Mouse (Mus musculus) embryonic facial prominence, embryonic 15.5 days (tissue): ENCODE data around the gene Slc30a9. TPM values are rescaled to one million over a fixed set of nuclear protein-coding genes. Genes with fewer than 3 reads are reported as not detected.
A peak's percentile ranks its signal among the peaks of the same experiment; 100 is the strongest.

ENCODE experiments used
- ATAC-seq: fragments of 200-750 bp; cut with Nextera tagmentation; 2 replicates; pipeline ENCODE4 v1.8.0; 2017; ENCODE audit warnings: low read depth, moderate TSS enrichment; ENCODE audit not compliant: insufficient number of reproducible peaks, low FRiP score, low TSS enrichment
- H3K27ac ChIP-seq: fragments of 300-500 bp; sonication (generic); replicated peaks from 2 replicates; pipeline ENCODE4 v1.5.1; 2015; ENCODE audit warnings: mild to moderate bottlenecking, inconsistent platforms
- H3K27me3 ChIP-seq: fragments of 300-500 bp; sonication (generic); 2 replicates; pipeline ENCODE4 v1.6.1; 2015; ENCODE audit warnings: inconsistent platforms
- H3K36me3 ChIP-seq: fragments of 300-500 bp; sonication (generic); 2 replicates; pipeline ENCODE4 v1.6.1; 2015; ENCODE audit warnings: mild to moderate bottlenecking, inconsistent platforms
- H3K4me1 ChIP-seq: fragments of 300-500 bp; sonication (generic); 2 replicates; pipeline ENCODE4 v1.6.1; 2015; ENCODE audit warnings: inconsistent platforms
- H3K4me2 ChIP-seq: fragments of 300-500 bp; sonication (generic); replicated peaks from 2 replicates; pipeline ENCODE4 v1.6.1; 2015; ENCODE audit warnings: mild to moderate bottlenecking, inconsistent platforms
- H3K4me3 ChIP-seq: fragments of 300-500 bp; sonication (generic); replicated peaks from 2 replicates; pipeline ENCODE4 v1.5.1; 2015; ENCODE audit warnings: mild to moderate bottlenecking, inconsistent platforms
- H3K9ac ChIP-seq: fragments of 300-500 bp; sonication (generic); 2 replicates; pipeline ENCODE4 v1.6.1; 2015; ENCODE audit warnings: inconsistent platforms
- H3K9me3 ChIP-seq: fragments of 300-500 bp; sonication (generic); replicated peaks from 2 replicates; pipeline ENCODE4 v1.6.1; 2016; ENCODE audit warnings: inconsistent platforms
- WGBS: fragments of 180-500 bp; shearing (Covaris S2); methylation state at CpG from one replicate; pipeline ENCODE4 v1.1.7; 2015; 5-methylcytosine and 5-hydroxymethylcytosine counted together
- polyA plus RNA-seq: library from polyadenylated mRNA; unstranded; fragments of >200 nt; fragmentation: Nextera tagmentation; extraction: Ambion mirVana; gene quantifications from 2 replicates; pipeline ENCODE4 v1.2.1, GENCODE M21; 2015

The Slc30a9 gene
- polyA plus RNA-seq, 1 experiment from 2014 or later = 86.9 TPM

GRCm38 (mm10) chr5:67397186-67397585 lies 90.4 kb downstream of the Slc30a9 start:
- no peaks in the 10 kb centered on the region for H3K4me1 ChIP-seq
- H3K9me3 ChIP-seq = no peaks in the 10 kb centered on the region
- H3K4me2 ChIP-seq = no peak overlapping the region
- H3K4me3 ChIP-seq = no peak overlapping the region
- no peak overlapping the region for H3K9ac ChIP-seq
- H3K27me3 ChIP-seq = no peaks in the 10 kb centered on the region
- no peak overlapping the region for H3K27ac ChIP-seq
- WGBS = 35% methylated on average over 14 of the region's 14 CpGs
- no peaks in the 10 kb centered on the region for H3K36me3 ChIP-seq
- ATAC-seq = peak; percentile 44; the same call in 1 of the 2 replicates

- Histone ChIP-seq H3K36me3 (no peaks in the 10 kb centered on the region), H3K4me2 (no peak overlapping the region), H3K27me3 (no peaks in the 10 kb centered on the region), H3K27ac (no peak overlapping the region), H3K9ac (no peak overlapping the region), H3K4me3 (no peak overlapping the region), H3K9me3 (no peaks in the 10 kb centered on the region), H3K4me1 (no peaks in the 10 kb centered on the region)
- 78% methylated on average over 28 of the region's 28 CpGs for WGBS
- no peak for ATAC-seq
These were observed 93.3 kb downstream of the Slc30a9 start for GRCm38 (mm10) chr5:67399876-67400607.

GRCm38 (mm10) chr5:67400608-67401480 lies 94.1 kb downstream of the Slc30a9 start:
- H3K36me3 ChIP-seq = no peaks in the 10 kb centered on the region
- H3K4me2 ChIP-seq = no peak overlapping the region
- no peaks in the 10 kb centered on the region for H3K9me3 ChIP-seq
- 78% methylated on average over 12 of the region's 12 CpGs for WGBS
- no peaks in the 10 kb centered on the region for H3K4me1 ChIP-seq
- no peak for ATAC-seq
- H3K27ac ChIP-seq = no peak overlapping the region
- H3K9ac ChIP-seq = no peak overlapping the region
- H3K4me3 ChIP-seq = no peak overlapping the region
- H3K27me3 ChIP-seq = no peaks in the 10 kb centered on the region

GRCm38 (mm10) chr5:67401612-67402011 lies 94.9 kb downstream of the Slc30a9 start:
- H3K27ac ChIP-seq = no peak overlapping the region
- H3K9ac ChIP-seq = no peak overlapping the region
- H3K9me3 ChIP-seq = no peaks in the 10 kb centered on the region
- no peaks in the 10 kb centered on the region for H3K4me1 ChIP-seq
- ATAC-seq = no peak
- 69% methylated on average over 9 of the region's 9 CpGs for WGBS
- H3K4me3 ChIP-seq = no peak overlapping the region
- no peaks in the 10 kb centered on the region for H3K27me3 ChIP-seq
- no peaks in the 10 kb centered on the region for H3K36me3 ChIP-seq
- H3K4me2 ChIP-seq = no peak overlapping the region

GRCm38 (mm10) chr5:67404380-67404779 lies 97.6 kb downstream of the Slc30a9 start:
- H3K36me3 ChIP-seq = no peaks in the 10 kb centered on the region
- no peak overlapping the region for H3K4me3 ChIP-seq
- no peaks in the 10 kb centered on the region for H3K27me3 ChIP-seq
- H3K9ac ChIP-seq = no peak overlapping the region
- H3K4me1 ChIP-seq = no peaks in the 10 kb centered on the region
- no peaks in the 10 kb centered on the region for H3K9me3 ChIP-seq
- no peak for ATAC-seq
- H3K27ac ChIP-seq = no peak overlapping the region
- WGBS = 78% methylated on average over 7 of the region's 7 CpGs
- H3K4me2 ChIP-seq = no peak overlapping the region

- no peaks in the 10 kb centered on the region for H3K36me3 ChIP-seq
- no peak overlapping the region for H3K27ac ChIP-seq
- WGBS = 77% methylated on average over 9 of the region's 9 CpGs
- no peak overlapping the region for H3K4me2 ChIP-seq
- ATAC-seq = no peak
- H3K9me3 ChIP-seq = no peaks in the 10 kb centered on the region
- H3K9ac ChIP-seq = no peak overlapping the region
- H3K27me3 ChIP-seq = no peaks in the 10 kb centered on the region
- no peaks in the 10 kb centered on the region for H3K4me1 ChIP-seq
- no peak overlapping the region for H3K4me3 ChIP-seq
These were observed 98.2 kb downstream of the Slc30a9 start for GRCm38 (mm10) chr5:67404919-67405318.

Other genes starting within 250 kb of the Slc30a9 start
- 0.20 and 0.23 TPM in 2 replicates for gene Phox2b, start 207.7 kb upstream of the Slc30a9 start, polyA plus RNA-seq
- 76.1 and 85.2 TPM in 2 replicates for gene Tmem33, start 46.4 kb upstream of the Slc30a9 start, polyA plus RNA-seq
- 2.6 and 2.7 TPM in 2 replicates for gene Bend4, start 121.4 kb downstream of the Slc30a9 start, polyA plus RNA-seq